Mouse (Mus musculus): Measurements from ENCODE around the gene Ppp4r3a. TPM values are rescaled to one million over a fixed set of nuclear protein-coding genes. Genes with fewer than 3 reads are reported as not detected.
"Not testable (repeated sequence)": the region's sequence is repeated elsewhere in the genome, so short reads cannot be mapped to it uniquely, and the experiment has no call there.

Gene Ppp4r3a
- total RNA-seq (2014; rRNA removed) (36.1 and 42.3 TPM in 2 replicates), polyA plus RNA-seq (2015; fragmentation: Nextera tagmentation; extraction: Ambion mirVana) (11.4 and 16.4 TPM in 2 replicates)

DNA sequence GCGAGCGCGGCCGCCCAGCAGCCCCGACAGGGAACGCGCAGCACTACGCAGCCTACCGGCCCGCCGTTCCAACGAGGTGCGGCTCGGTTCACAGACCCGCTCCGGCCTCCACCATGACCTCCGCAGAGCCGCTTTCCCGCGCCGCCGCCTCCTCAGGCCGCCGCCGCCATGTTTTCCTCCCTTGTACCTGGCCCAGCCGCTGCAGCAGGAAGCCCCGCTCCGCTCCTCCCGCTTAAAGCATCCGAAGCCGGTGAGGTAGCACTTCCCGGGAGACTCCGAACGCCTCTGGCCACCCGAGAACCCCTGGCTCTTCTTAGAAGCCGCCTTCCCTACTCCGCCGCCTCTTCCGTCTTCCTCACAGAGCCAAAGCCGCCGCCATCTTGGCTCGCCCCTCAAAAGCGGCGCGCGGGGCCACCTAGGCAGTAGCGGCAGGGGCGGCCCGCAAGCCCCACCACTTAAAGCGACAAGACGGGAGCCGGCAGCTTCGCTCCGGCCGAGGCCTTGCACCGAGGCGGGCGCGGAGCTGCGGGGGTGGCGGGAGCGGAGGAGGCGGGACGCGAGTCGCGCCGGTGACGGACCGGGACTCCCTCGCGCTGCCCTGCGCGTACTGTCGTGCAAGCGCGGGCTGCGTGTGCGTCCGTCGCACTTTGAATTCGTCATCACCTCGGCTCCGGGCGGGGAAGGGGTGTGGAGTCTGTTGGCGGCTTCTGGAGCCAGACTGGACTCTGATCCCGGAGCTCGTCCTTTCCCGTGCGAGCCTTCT lies at the start of gene Ppp4r3a:
Gene Ppp4r3a (minus strand): TSS at position 627 of the 763 bp plus-strand sequence.
- under 1% methylated on average over 79 of the region's 90 CpGs for WGBS
- peak; percentile 96 for DNase-seq (ENCODE audit: low spot score)

DNA sequence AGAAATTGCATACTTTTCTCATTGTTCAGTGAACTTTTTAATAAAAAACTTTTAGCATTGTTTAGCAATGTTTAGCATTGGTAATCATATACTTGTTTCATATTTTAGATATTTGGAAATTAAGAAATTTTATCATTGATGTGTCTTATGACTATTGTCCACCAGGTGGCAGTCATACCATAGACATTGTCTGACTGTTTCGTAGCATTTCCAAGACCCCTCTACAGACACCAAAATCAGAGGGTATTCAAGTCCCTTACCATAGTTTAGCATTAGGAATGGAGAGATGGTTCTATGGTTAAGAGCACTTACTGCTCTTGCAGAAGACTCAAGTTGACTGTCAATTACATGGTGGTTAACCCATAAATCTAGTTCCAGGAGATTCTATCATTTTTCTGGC lies 39.5 kb upstream of the Ppp4r3a start:
- TF ChIP-seq CTCF (IDR thresholded peaks at IDR 0.05): peak; percentile 87
- Histone ChIP-seq H3K27ac (ENCODE audit: low read depth, low read length) (no peak overlapping the region), H3K9me3 (ENCODE audit: low read length) (no peaks in the 10 kb centered on the region), H3K4me1 (ENCODE audit: insufficient read depth, low read length) (no peaks in the 10 kb centered on the region), H3K27me3 (ENCODE audit: insufficient read depth, low read length) (no peaks in the 10 kb centered on the region), H3K36me3 (ENCODE audit: insufficient read depth, low read length) (no peaks in the 10 kb centered on the region), H3K4me3 (ENCODE audit: low read depth, low read length) (no peak overlapping the region), H3K4me2 (ENCODE audit: low read depth, low read length, poor library complexity, severe bottlenecking) (no peak overlapping the region), H3K9ac (replicated peaks; ENCODE audit: low read length, poor library complexity, severe bottlenecking) (no peak overlapping the region)
- ATAC-seq (ENCODE audit: low FRiP score): no peak
- WGBS: 3% methylated on average over 1 of the region's 1 CpGs
- DNase-seq (ENCODE audit: low spot score): peak; percentile 62

More for the DNA sequence above, at the start of gene Ppp4r3a:
- Histone ChIP-seq H3K9ac (replicated peaks; ENCODE audit: low read length, poor library complexity, severe bottlenecking) (peak within 1 kb of the TSS; percentile 96), H3K27ac (ENCODE audit: low read depth, low read length) (peak within 1 kb of the TSS; percentile 99), H3K36me3 (ENCODE audit: insufficient read depth, low read length) (no peaks in the 10 kb centered on the region), H3K4me2 (ENCODE audit: low read depth, low read length, poor library complexity, severe bottlenecking) (peak within 1 kb of the TSS; percentile 81), H3K4me1 (ENCODE audit: insufficient read depth, low read length) (peaks cover 7% of the 10 kb centered on the region), H3K4me3 (ENCODE audit: low read depth, low read length) (peak within 1 kb of the TSS; percentile 100), H3K9me3 (ENCODE audit: low read length) (no peaks in the 10 kb centered on the region), H3K27me3 (ENCODE audit: insufficient read depth, low read length) (no peaks in the 10 kb centered on the region)
- TF ChIP-seq CTCF (IDR thresholded peaks at IDR 0.05): no peak
- peak; percentile 97 for ATAC-seq (ENCODE audit: low FRiP score)

DNA sequence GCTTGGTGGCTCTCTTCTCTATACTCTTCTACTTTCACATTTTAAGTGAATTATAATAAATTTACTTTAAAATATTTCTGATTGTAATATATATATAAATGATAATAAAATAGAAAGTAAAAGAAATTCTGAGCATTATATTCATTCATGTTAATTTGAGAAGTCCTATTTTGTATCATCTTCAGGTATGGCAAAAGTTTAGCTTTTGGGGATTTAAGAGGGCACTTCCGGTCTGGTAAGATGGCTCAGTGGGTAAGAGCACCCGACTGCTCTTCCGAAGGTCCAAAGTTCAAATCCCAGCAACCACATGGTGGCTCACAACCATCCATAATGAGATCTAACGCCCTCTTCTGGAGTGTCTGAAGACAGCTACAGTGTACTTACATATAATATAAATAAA lies 38.6 kb upstream of the Ppp4r3a start:
- H3K27me3 ChIP-seq (ENCODE audit: insufficient read depth, low read length); H3K4me3 ChIP-seq (ENCODE audit: low read depth, low read length); H3K9me3 ChIP-seq (ENCODE audit: low read length); DNase-seq (ENCODE audit: low spot score); ATAC-seq (ENCODE audit: low FRiP score); H3K27ac ChIP-seq (ENCODE audit: low read depth, low read length); H3K4me1 ChIP-seq (ENCODE audit: insufficient read depth, low read length); H3K4me2 ChIP-seq (ENCODE audit: low read depth, low read length, poor library complexity, severe bottlenecking); H3K9ac ChIP-seq (replicated peaks; ENCODE audit: low read length, poor library complexity, severe bottlenecking); H3K36me3 ChIP-seq (ENCODE audit: insufficient read depth, low read length): not testable (repeated sequence)
- 66% methylated on average over 4 of the region's 4 CpGs for WGBS

DNA sequence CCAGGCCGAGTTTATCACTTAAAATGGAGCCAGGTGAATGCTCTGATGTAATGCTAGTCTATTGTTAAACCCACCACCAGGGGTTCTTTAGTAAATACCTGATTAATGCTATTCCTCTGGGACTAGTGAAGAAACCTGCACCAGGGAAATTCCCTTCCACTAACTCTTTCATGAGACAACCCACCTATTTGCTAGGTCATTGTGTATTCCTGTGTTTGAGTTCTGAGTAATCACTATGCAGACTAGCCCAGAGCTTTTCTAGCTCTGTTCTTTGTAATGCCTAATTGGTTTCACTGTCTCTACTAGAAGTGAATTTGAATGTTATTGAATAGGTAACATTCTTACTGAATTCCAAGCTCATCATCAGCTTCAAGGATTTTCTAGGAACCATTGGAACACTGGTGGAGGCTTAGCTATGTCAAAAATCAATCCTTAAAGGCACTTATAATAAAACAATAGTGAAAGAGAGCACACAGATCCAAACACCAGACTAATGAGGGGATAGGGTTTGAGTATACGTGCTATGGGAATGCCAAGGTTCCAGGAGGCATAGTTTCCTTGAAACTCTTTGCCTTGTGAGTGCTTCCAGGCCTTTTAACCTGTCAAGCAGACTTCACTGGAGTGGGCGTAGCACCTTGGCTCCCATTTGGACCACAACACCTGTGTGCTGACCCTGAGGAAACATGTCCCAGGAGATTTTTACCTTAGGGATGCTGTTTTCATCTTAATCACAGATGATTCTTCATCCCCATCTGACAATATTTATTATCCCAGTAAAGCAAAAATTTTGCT lies 26.5 kb upstream of the Ppp4r3a start:
- not testable (repeated sequence) for H3K9me3 ChIP-seq (ENCODE audit: low read length); H3K36me3 ChIP-seq (ENCODE audit: insufficient read depth, low read length); ATAC-seq (ENCODE audit: low FRiP score); H3K4me3 ChIP-seq (ENCODE audit: low read depth, low read length); H3K27me3 ChIP-seq (ENCODE audit: insufficient read depth, low read length); DNase-seq (ENCODE audit: low spot score); H3K4me2 ChIP-seq (ENCODE audit: low read depth, low read length, poor library complexity, severe bottlenecking); H3K4me1 ChIP-seq (ENCODE audit: insufficient read depth, low read length); H3K27ac ChIP-seq (ENCODE audit: low read depth, low read length); H3K9ac ChIP-seq (replicated peaks; ENCODE audit: low read length, poor library complexity, severe bottlenecking)
- WGBS: 77% methylated on average over 3 of the region's 3 CpGs

DNA sequence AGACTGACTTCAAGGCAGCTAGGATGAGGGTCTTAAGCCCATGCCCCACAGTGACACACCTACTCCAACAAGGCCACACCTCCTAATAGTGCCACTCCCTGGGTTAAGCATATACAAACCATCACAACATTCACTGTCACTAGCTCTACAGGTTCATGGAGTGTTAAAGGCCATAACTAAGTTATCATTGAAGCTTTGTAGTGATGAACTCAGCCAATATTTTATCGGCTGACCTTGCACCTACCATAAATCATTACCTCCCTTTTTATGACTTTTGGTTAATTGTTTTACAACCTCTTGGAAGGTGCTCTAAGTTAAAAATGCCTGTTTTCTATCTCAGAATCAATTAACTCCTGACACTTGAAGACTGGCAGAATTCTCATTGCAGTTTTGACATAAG lies 24.2 kb upstream of the Ppp4r3a start:
- no peak overlapping the region for H3K9ac ChIP-seq (replicated peaks; ENCODE audit: low read length, poor library complexity, severe bottlenecking)
- DNase-seq (ENCODE audit: low spot score) (no peak), ATAC-seq (ENCODE audit: low FRiP score) (no peak)
- H3K4me1 ChIP-seq (ENCODE audit: insufficient read depth, low read length): no peaks in the 10 kb centered on the region
- no peaks in the 10 kb centered on the region for H3K9me3 ChIP-seq (ENCODE audit: low read length)
- 95% methylated on average over 1 of the region's 1 CpGs for WGBS
- no peak for TF ChIP-seq CTCF (IDR thresholded peaks at IDR 0.05)
- H3K36me3 ChIP-seq (ENCODE audit: insufficient read depth, low read length): no peaks in the 10 kb centered on the region
- H3K27me3 ChIP-seq (ENCODE audit: insufficient read depth, low read length): no peaks in the 10 kb centered on the region
- no peak overlapping the region for H3K4me3 ChIP-seq (ENCODE audit: low read depth, low read length)
- no peak overlapping the region for H3K4me2 ChIP-seq (ENCODE audit: low read depth, low read length, poor library complexity, severe bottlenecking)
- H3K27ac ChIP-seq (ENCODE audit: low read depth, low read length): no peak overlapping the region

DNA sequence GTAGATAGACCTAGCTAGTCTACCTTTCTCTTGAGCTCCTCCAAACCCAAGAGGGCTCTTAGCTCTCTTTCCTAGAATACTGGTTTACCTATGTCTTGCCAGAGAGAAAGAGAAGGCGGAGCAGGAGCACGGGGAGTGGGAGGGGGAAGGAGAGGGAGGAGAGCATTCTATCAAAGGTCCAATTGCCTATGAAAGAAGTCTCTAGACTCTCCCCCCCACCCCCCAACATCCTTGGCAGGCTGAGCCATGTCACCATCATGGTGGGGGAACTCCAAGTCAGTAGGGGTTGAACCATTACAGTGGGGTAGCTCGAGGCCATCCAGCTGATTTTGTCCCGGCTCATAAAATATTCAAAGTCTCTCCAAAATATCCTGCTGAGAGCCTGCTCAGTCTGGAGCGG lies 22.1 kb upstream of the Ppp4r3a start:
- Histone ChIP-seq H3K27ac (ENCODE audit: low read depth, low read length) (no peak overlapping the region), H3K9ac (replicated peaks; ENCODE audit: low read length, poor library complexity, severe bottlenecking) (no peak overlapping the region), H3K4me1 (ENCODE audit: insufficient read depth, low read length) (no peaks in the 10 kb centered on the region), H3K27me3 (ENCODE audit: insufficient read depth, low read length) (no peaks in the 10 kb centered on the region), H3K4me3 (ENCODE audit: low read depth, low read length) (no peak overlapping the region), H3K4me2 (ENCODE audit: low read depth, low read length, poor library complexity, severe bottlenecking) (no peak overlapping the region), H3K9me3 (ENCODE audit: low read length) (no peaks in the 10 kb centered on the region), H3K36me3 (ENCODE audit: insufficient read depth, low read length) (no peaks in the 10 kb centered on the region)
- no peak for ATAC-seq (ENCODE audit: low FRiP score)
- no peak for TF ChIP-seq CTCF (IDR thresholded peaks at IDR 0.05)
- no peak for DNase-seq (ENCODE audit: low spot score)
- 49% methylated on average over 5 of the region's 5 CpGs for WGBS
